Mouse (Mus musculus): Measurements from ENCODE around the gene Clip3.

- TF ChIP-seq CTCF (IDR thresholded peaks at IDR 0.05; ENCODE audit: control insufficient read depth, insufficient read depth, insufficient replicate concordance, low read depth, low read length) (no peak), POLR2A (IDR thresholded peaks at IDR 0.05; ENCODE audit: control insufficient read depth, low read depth, low read length) (no peak)
Measured at GRCm38 (mm10) chr7:30265041-30265440, 26.5 kb upstream of the Clip3 start.
